8 mouse cellular contexts compared by ENCODE assay signal in genomic region chr1:180778941-180779340, GRCm38 (mm10). TPM values are rescaled to one million over a fixed set of nuclear protein-coding genes. Genes with fewer than 3 reads are reported as not detected.
DNase-seq lines count a peak whose midpoint lies in the region; ATAC-seq lines count a peak whose summit lies in the region.
"Had no signal": no experiment of that assay in that cellular context is flagged by ENCODE, and none has a peak within 500 bp of the region (broad histone marks: within the 10 kb centered on the region; RNA-seq: fewer than 3 reads in every experiment).

No protein-coding gene starts in this region.

- WGBS in kidney, embryonic 15.5 days, result 85% methylated on average over 10 of the region's 10 CpGs
- 71% methylated on average over 10 of the region's 10 CpGs for WGBS in embryonic facial prominence, embryonic 14.5 days
- WGBS in hindbrain, embryonic 15.5 days, result 84% methylated on average over 10 of the region's 10 CpGs
- 81% methylated on average over 10 of the region's 10 CpGs for WGBS in midbrain, embryonic 13.5 days

- no peak for ATAC-seq in kidney, embryonic 15.5 days (replicated peaks; ENCODE audit: low FRiP score)
- no peak for ATAC-seq in embryonic facial prominence, embryonic 14.5 days (ENCODE audit: low read depth)
- no peak for ATAC-seq in hindbrain, embryonic 15.5 days (ENCODE audit: low FRiP score, low read depth)
- no peak for ATAC-seq in midbrain, embryonic 13.5 days

- H3K9ac ChIP-seq in kidney, embryonic 15.5 days, result no peak overlapping the region
- no peak overlapping the region for H3K9ac ChIP-seq in embryonic facial prominence, embryonic 14.5 days (ENCODE audit: low read depth, low read length)
- no peak overlapping the region for H3K9ac ChIP-seq in hindbrain, embryonic 15.5 days
- no peak overlapping the region for H3K9ac ChIP-seq in midbrain, embryonic 13.5 days (replicated peaks)

- H3K4me2 ChIP-seq in kidney, embryonic 15.5 days, result peak overlapping the region; percentile 98
- peak overlapping the region; percentile 68; the same call in 1 of the 2 replicates for H3K4me2 ChIP-seq in embryonic facial prominence, embryonic 14.5 days (ENCODE audit: low read depth, low read length)
- no peak overlapping the region; the same call in 1 of the 2 replicates for H3K4me2 ChIP-seq in hindbrain, embryonic 15.5 days
- H3K4me2 ChIP-seq in midbrain, embryonic 13.5 days (replicated peaks), result peak overlapping the region; percentile 96; the same call in 1 of the 2 replicates

- no peaks in the 10 kb centered on the region for H3K36me3 ChIP-seq in kidney, embryonic 15.5 days
- no peaks in the 10 kb centered on the region for H3K36me3 ChIP-seq in embryonic facial prominence, embryonic 14.5 days (ENCODE audit: control insufficient read depth, insufficient read depth, low read length)
- H3K36me3 ChIP-seq in hindbrain, embryonic 15.5 days, result no peaks in the 10 kb centered on the region
- no peaks in the 10 kb centered on the region for H3K36me3 ChIP-seq in midbrain, embryonic 13.5 days
- H3K36me3 ChIP-seq: forebrain, embryonic 15.5 days had no signal

- no peak overlapping the region for H3K4me3 ChIP-seq in kidney, embryonic 15.5 days (replicated peaks)
- H3K4me3 ChIP-seq in embryonic facial prominence, embryonic 14.5 days (ENCODE audit: low read depth, low read length), result no peak overlapping the region
- 0 out of 2 replicates have a peak overlapping the region, but pooled peaks have one; percentile 61 for H3K4me3 ChIP-seq in hindbrain, embryonic 15.5 days
- H3K4me3 ChIP-seq in midbrain, embryonic 13.5 days (replicated peaks), result no peak overlapping the region

- no peaks in the 10 kb centered on the region for H3K27me3 ChIP-seq in kidney, embryonic 15.5 days
- no peaks in the 10 kb centered on the region for H3K27me3 ChIP-seq in embryonic facial prominence, embryonic 14.5 days (replicated peaks; ENCODE audit: control insufficient read depth, insufficient read depth, low read length)
- H3K27me3 ChIP-seq in hindbrain, embryonic 15.5 days, result no peaks in the 10 kb centered on the region
- peaks cover 6% of the 10 kb centered on the region for H3K27me3 ChIP-seq in midbrain, embryonic 13.5 days
- H3K27me3 ChIP-seq: forebrain, embryonic 15.5 days had no signal

- H3K27ac ChIP-seq in kidney, embryonic 15.5 days, result peak overlapping the region; percentile 99; the same call in 1 of the 2 replicates
- H3K27ac ChIP-seq in embryonic facial prominence, embryonic 14.5 days (replicated peaks; ENCODE audit: low read depth, low read length), result no peak overlapping the region
- H3K27ac ChIP-seq in hindbrain, embryonic 15.5 days (replicated peaks), result no peak overlapping the region
- no peak overlapping the region for H3K27ac ChIP-seq in midbrain, embryonic 13.5 days
- H3K27ac ChIP-seq: forebrain, embryonic 15.5 days had no signal

- H3K9me3 ChIP-seq in kidney, embryonic 15.5 days (replicated peaks), result no peaks in the 10 kb centered on the region
- peaks cover 5% of the 10 kb centered on the region; the same call in 1 of the 2 replicates for H3K9me3 ChIP-seq in embryonic facial prominence, embryonic 14.5 days (ENCODE audit: control insufficient read depth, low read length)
- no peaks in the 10 kb centered on the region for H3K9me3 ChIP-seq in hindbrain, embryonic 15.5 days
- no peaks in the 10 kb centered on the region; the same call in 1 of the 2 replicates for H3K9me3 ChIP-seq in midbrain, embryonic 13.5 days
- H3K9me3 ChIP-seq: forebrain, embryonic 15.5 days had no signal

- H3K4me1 ChIP-seq in kidney, embryonic 15.5 days, result peaks cover 50% of the 10 kb centered on the region
- H3K4me1 ChIP-seq in embryonic facial prominence, embryonic 14.5 days (ENCODE audit: control insufficient read depth, insufficient read depth, low read length), result peaks cover 10% of the 10 kb centered on the region; the same call in 1 of the 2 replicates
- peaks cover 24% of the 10 kb centered on the region for H3K4me1 ChIP-seq in hindbrain, embryonic 15.5 days (replicated peaks)
- H3K4me1 ChIP-seq in midbrain, embryonic 13.5 days (replicated peaks), result peaks cover 27% of the 10 kb centered on the region

- DNase-seq in kidney, adult 8-10 months, result no peak
- peak; percentile 48 for DNase-seq in embryonic facial prominence, embryonic 14.5 days (ENCODE audit: low spot score)
- no peak for DNase-seq in frontal cortex, postnatal 10 days (ENCODE audit: low spot score in 2 of 2)
- DNase-seq in kidney, adult 18-20 months, result no peak

RNA-seq across cellular contexts. Expression of gene H3f3a, which starts 34.8 kb away (rescaled TPM):
- 2,677 and 2,753 TPM in 2 replicates for polyA plus RNA-seq in kidney, embryonic 15.5 days (2015; fragmentation: Nextera tagmentation; extraction: Ambion mirVana)
- 2,156 and 2,321 TPM in 2 replicates for polyA plus RNA-seq in embryonic facial prominence, embryonic 14.5 days (2014; fragmentation: Nextera tagmentation; extraction: Ambion mirVana)
- 2,665 and 2,688 TPM in 2 replicates for polyA plus RNA-seq in hindbrain, embryonic 15.5 days (2015; fragmentation: Nextera tagmentation; extraction: Ambion mirVana)
- 4,178 and 4,302 TPM in 2 replicates for polyA plus RNA-seq in midbrain, embryonic 13.5 days (2015; fragmentation: Nextera tagmentation; extraction: Ambion mirVana)

RNA-seq across cellular contexts. Expression of gene Acbd3, which starts 53.1 kb away (rescaled TPM):
- 22.1 and 24.2 TPM in 2 replicates for polyA plus RNA-seq in kidney, embryonic 15.5 days (2015; fragmentation: Nextera tagmentation; extraction: Ambion mirVana)
- 30.6 and 32.0 TPM in 2 replicates for polyA plus RNA-seq in embryonic facial prominence, embryonic 14.5 days (2014; fragmentation: Nextera tagmentation; extraction: Ambion mirVana)
- polyA plus RNA-seq in hindbrain, embryonic 15.5 days (2015; fragmentation: Nextera tagmentation; extraction: Ambion mirVana), result 22.9 and 23.0 TPM in 2 replicates
- polyA plus RNA-seq in midbrain, embryonic 13.5 days (2015; fragmentation: Nextera tagmentation; extraction: Ambion mirVana), result 21.7 and 24.6 TPM in 2 replicates
